Mouse (Mus musculus): ENCODE measurements at regions not wholly inside any gene's neighbourhood (a gene's known extent, or its start where the extent isn't known, plus 50 kb on each side); places are given as distances from the start of the nearest gene placed in this dataset.

- DNase-seq (ENCODE audit: low spot score in 2 of 2), result no peak
Observed at GRCm38 (mm10) chr14:88410722-88411437, 60.3 kb downstream of the Pcdh20 start.

- no peak for DNase-seq (ENCODE audit: low spot score in 2 of 2)
Observed at GRCm38 (mm10) chr14:88399270-88399669, 71.9 kb downstream of the Pcdh20 start.

GRCm38 (mm10) chr14:88397187-88397586, 74.0 kb downstream of the Pcdh20 start:
- no peak for DNase-seq (ENCODE audit: low spot score in 2 of 2)

GRCm38 (mm10) chr14:88395016-88395415, 76.2 kb downstream of the Pcdh20 start:
- DNase-seq (ENCODE audit: low spot score in 2 of 2), result no peak

GRCm38 (mm10) chr14:88384553-88384952, 86.6 kb downstream of the Pcdh20 start:
- DNase-seq (ENCODE audit: low spot score in 2 of 2), result no peak

- DNase-seq (ENCODE audit: low spot score in 2 of 2), result peak; percentile 12 to 14
Observed at GRCm38 (mm10) chr14:88347177-88347576, 124.0 kb downstream of the Pcdh20 start.

- DNase-seq (ENCODE audit: low spot score in 2 of 2), result no peak
Observed at GRCm38 (mm10) chr14:88337304-88337703, 133.9 kb downstream of the Pcdh20 start.

GRCm38 (mm10) chr14:88330613-88331012, 140.6 kb downstream of the Pcdh20 start:
- DNase-seq (ENCODE audit: low spot score in 2 of 2), result no peak

- no peak for DNase-seq (ENCODE audit: low spot score in 2 of 2)
Observed at GRCm38 (mm10) chr14:88326411-88326810, 144.8 kb downstream of the Pcdh20 start.

- no peak for DNase-seq (ENCODE audit: low spot score in 2 of 2)
Observed at GRCm38 (mm10) chr14:88278327-88278726, 192.9 kb downstream of the Pcdh20 start.

GRCm38 (mm10) chr14:88264771-88265170, 206.4 kb downstream of the Pcdh20 start:
- DNase-seq (ENCODE audit: low spot score in 2 of 2), result no peak

GRCm38 (mm10) chr14:88259034-88259433, 212.2 kb downstream of the Pcdh20 start:
- DNase-seq (ENCODE audit: low spot score in 2 of 2), result no peak

- DNase-seq (ENCODE audit: low spot score in 2 of 2), result no peak
Observed at GRCm38 (mm10) chr14:88255131-88255530, 216.1 kb downstream of the Pcdh20 start.

All from frontal cortex, postnatal 14 days (tissue).